Mouse (Mus musculus) megakaryocyte, embryonic 14.5 days (primary cell): ENCODE results near the gene Schip1.

ENCODE experiments used
- FLI1 ChIP-seq: IDR thresholded peaks from 2 replicates; pipeline ENCODE4 v1.6.1; 2012; ENCODE audit warnings: low read length, inconsistent platforms, mixed read lengths
- GATA1 ChIP-seq: IDR thresholded peaks from 3 replicates; pipeline ENCODE4 v1.6.1; 2012; ENCODE audit warnings: mixed read lengths, low read length, inconsistent platforms, borderline replicate concordance

DNA sequence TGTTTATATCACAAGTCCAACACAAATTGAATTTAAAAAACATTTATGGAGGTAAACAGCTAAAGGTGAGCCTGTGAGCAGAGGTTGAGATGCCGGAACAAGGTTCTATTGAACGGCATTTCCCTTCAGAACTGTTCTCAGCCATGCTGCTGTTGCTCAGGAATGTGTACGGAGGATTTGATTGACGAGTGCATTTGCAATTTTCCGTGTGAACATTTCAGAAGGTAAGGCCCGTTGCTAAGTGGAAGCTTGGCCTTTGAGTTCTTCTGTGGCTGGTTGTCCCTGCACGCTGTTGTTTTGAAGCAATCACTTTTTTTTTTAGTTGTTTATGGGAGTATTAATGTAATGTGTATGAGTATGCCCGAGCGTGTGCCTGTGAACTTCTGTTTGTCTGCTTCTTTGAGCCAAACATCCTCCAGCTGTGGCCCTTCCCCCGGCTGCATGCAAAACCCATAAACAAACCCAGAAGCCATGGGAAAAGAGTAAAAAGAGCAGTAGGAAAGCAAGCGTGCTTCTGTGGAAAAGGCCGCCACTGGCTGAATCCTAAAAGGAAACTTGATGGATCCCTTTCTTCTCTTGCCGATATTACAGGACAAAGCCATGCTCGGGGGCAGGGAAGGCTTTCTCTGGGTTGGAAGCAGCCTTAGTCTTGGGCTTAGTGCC lies 518.6 kb downstream of the Schip1 start:
- TF ChIP-seq GATA1 (no peak), FLI1 (no peak)
